Mouse (Mus musculus) T-helper 17 cell (primary cell): Measurements from ENCODE around the gene Pnkd.

ENCODE experiments used
- in situ Hi-C, 2 experiments: fragments of 300-600 bp; cut with MboI, MseI; formaldehyde crosslinking; loops; 1 replicate in 1 of 2; 2 replicates in 1 of 2; pipeline ENCODE4 v1.15.1; 2025; ENCODE audit warnings: high pct_unique_total_duplicates in 2 of 2

The Pnkd gene

DNA sequence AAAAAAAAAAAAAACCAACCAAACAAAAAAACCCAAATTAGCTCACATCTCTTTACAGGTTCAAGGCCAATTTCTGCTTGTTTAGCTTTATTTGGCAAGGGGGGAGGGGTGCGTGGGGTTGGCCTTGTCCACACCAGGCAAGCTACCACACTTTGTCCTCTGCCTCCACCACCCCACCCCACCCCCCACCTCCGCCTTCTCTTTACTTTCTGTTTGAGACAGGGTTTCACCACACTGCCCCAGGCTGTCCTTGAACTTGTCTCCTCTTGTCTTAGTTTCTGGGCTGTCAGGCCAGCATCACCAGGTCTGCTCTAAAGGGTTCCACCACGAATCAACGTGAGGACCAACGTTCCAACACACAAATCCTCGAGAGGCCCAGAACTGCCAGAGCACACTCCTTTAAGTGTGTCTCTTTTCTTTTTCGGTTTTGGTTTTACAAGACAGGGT, 94.4 kb downstream of the Pnkd start:
- in situ Hi-C loops: loop anchor here (25.0 kb wide), 2 partner anchors 92 to 1108 kb away; partner anchors contain the start of genes Aamp (in 1 of the 2), Chpf (in 1 of the 2), Gpbar1 (in 1 of the 2) and Pnkd (in 1 of the 2)

DNA sequence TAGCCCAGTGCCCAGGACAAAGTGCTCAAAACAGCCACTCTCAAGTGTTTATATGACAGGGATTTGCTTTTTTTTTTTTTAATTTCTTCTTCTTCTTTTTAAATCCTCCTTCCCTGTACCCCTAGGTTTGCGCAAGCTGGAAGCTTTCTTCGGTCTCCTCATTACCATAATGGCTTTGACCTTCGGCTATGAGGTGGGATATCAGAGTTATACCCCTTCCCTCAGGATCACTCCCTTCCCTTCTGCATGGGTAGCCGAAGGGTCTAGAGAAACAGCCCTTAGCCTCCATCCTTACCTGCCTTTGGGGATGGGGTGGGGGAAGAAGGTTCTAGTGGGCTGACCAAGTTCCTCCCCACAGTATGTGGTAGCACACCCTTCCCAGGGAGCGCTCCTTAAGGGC, 95.8 kb downstream of the Pnkd start:
- in situ Hi-C loops: loop anchor here (5.0 to 25.0 kb wide), 3 partner anchors 73 to 1107 kb away; partner anchors contain the start of genes Aamp (in 1 of the 2), Chpf (in 1 of the 2), Gpbar1 (in 1 of the 2) and Pnkd (in 1 of the 2)

GRCm38 (mm10) chr1:74381588-74382021, 96.9 kb downstream of the Pnkd start:
- in situ Hi-C loops: loop anchor here (5.0 to 25.0 kb wide), 3 partner anchors 74 to 1106 kb away; partner anchors contain the start of genes Aamp (in 1 of the 2), Chpf (in 1 of the 2), Gpbar1 (in 1 of the 2) and Pnkd (in 1 of the 2)

- in situ Hi-C loops: loop anchor here (5.0 to 25.0 kb wide), 3 partner anchors 76 to 1104 kb away; partner anchors contain the start of genes Aamp (in 1 of the 2), Chpf (in 1 of the 2), Gpbar1 (in 1 of the 2) and Pnkd (in 1 of the 2)
These were observed 98.7 kb downstream of the Pnkd start for GRCm38 (mm10) chr1:74383385-74383784.

- in situ Hi-C loops: loop anchor here (5.0 to 25.0 kb wide), 3 partner anchors 77 to 1103 kb away; partner anchors contain the start of genes Aamp (in 1 of the 2), Chpf (in 1 of the 2), Gpbar1 (in 1 of the 2) and Pnkd (in 1 of the 2)
These were observed 99.8 kb downstream of the Pnkd start for GRCm38 (mm10) chr1:74384525-74384924.

DNA sequence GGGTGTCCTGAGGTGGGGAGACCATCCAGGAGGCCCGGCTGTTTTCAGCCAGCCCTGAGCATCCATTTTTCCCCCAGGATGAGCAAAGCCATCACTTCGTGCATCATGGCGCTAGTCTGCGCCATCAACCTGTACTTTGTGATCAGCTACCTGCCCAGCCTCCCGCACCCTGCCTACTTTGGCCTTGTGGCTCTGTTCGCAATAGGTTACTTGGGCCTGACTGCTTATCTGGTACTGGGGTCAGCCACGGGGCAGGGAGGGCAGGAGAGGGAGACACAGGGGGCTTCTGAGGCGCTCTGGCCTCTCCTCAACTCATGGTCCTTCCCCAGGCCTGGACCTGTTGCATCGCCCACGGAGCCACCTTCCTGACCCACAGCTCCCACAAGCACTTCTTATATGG, 100.3 kb downstream of the Pnkd start:
- in situ Hi-C loops: loop anchor here (5.0 to 25.0 kb wide), 3 partner anchors 98 to 1102 kb away; partner anchors contain the start of genes Aamp (in 1 of the 2), Chpf (in 1 of the 2), Gpbar1 (in 1 of the 2) and Pnkd (in 1 of the 2)

GRCm38 (mm10) chr1:74385531-74385930, 100.8 kb downstream of the Pnkd start:
- in situ Hi-C loops: loop anchor here (5.0 to 25.0 kb wide), 3 partner anchors 98 to 1102 kb away; partner anchors contain the start of genes Aamp (in 1 of the 2), Chpf (in 1 of the 2), Gpbar1 (in 1 of the 2) and Pnkd (in 1 of the 2)

DNA sequence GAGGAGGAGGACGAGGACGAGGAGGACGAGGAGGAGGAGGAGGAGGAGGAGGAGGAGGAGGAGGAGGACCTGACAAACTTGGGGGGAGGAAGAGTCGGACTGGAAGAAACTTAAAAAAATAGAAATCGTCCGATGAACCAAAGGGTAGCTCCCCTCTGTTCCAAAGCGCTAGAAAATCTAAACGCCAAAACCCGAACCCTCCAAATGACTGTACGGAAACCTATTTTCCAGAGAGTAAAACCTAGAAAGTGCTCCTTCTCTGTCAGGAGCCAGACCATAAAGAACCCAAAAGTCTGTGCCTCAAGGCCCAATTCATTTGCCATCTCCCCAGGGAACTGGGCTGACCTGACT, 101.6 kb downstream of the Pnkd start:
- in situ Hi-C loops: loop anchor here (5.0 to 25.0 kb wide), 3 partner anchors 99 to 1101 kb away; partner anchors contain the start of genes Aamp (in 1 of the 2), Chpf (in 1 of the 2), Gpbar1 (in 1 of the 2) and Pnkd (in 1 of the 2)

- in situ Hi-C loops: loop anchor here (5.0 to 25.0 kb wide), 3 partner anchors 100 to 1100 kb away; partner anchors contain the start of genes Aamp (in 1 of the 2), Chpf (in 1 of the 2), Gpbar1 (in 1 of the 2) and Pnkd (in 1 of the 2)
These were observed 102.1 kb downstream of the Pnkd start for GRCm38 (mm10) chr1:74386714-74387385.

GRCm38 (mm10) chr1:74387386-74387988, 102.8 kb downstream of the Pnkd start:
- in situ Hi-C loops: loop anchor here (5.0 to 25.0 kb wide), 3 partner anchors 100 to 1100 kb away; partner anchors contain the start of genes Aamp (in 1 of the 2), Chpf (in 1 of the 2), Gpbar1 (in 1 of the 2) and Pnkd (in 1 of the 2)

- in situ Hi-C loops: loop anchor here (5.0 to 25.0 kb wide), 3 partner anchors 101 to 1099 kb away; partner anchors contain the start of genes Aamp (in 1 of the 2), Chpf (in 1 of the 2), Gpbar1 (in 1 of the 2) and Pnkd (in 1 of the 2)
These were observed 103.7 kb downstream of the Pnkd start for GRCm38 (mm10) chr1:74388398-74388920.

DNA sequence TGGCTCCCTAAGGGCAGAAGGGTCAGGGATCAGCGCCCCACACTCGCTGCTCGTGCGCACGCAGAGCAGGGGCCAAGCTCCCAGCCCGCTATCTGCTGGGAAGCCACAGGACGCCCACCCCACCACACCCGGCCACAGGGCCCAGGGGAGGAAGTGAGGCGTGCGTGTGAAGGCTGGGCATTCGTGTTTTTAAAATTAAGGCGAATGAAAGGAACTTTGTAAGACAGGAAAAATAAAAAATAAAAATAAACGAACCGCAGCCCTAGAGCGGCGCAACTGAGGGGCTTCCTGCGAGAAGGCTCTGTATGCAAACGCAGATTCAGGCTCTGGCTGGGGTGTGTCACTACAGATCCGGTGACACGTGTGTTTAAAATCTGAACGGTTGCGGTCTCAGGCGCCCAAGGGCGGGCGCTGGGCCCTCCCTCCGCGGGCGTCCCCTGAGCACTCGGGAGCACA, 105.1 kb downstream of the Pnkd start:
- in situ Hi-C loops: loop anchor here (5.0 to 25.0 kb wide), 3 partner anchors 103 to 1097 kb away; partner anchors contain the start of genes Aamp (in 1 of the 2), Chpf (in 1 of the 2), Gpbar1 (in 1 of the 2) and Pnkd (in 1 of the 2)

- in situ Hi-C loops: loop anchor here (25.0 kb wide), 2 partner anchors 103 to 1097 kb away; partner anchors contain the start of genes Aamp (in 1 of the 2), Chpf (in 1 of the 2), Gpbar1 (in 1 of the 2) and Pnkd (in 1 of the 2)
These were observed 105.7 kb downstream of the Pnkd start for GRCm38 (mm10) chr1:74390287-74390906.

DNA sequence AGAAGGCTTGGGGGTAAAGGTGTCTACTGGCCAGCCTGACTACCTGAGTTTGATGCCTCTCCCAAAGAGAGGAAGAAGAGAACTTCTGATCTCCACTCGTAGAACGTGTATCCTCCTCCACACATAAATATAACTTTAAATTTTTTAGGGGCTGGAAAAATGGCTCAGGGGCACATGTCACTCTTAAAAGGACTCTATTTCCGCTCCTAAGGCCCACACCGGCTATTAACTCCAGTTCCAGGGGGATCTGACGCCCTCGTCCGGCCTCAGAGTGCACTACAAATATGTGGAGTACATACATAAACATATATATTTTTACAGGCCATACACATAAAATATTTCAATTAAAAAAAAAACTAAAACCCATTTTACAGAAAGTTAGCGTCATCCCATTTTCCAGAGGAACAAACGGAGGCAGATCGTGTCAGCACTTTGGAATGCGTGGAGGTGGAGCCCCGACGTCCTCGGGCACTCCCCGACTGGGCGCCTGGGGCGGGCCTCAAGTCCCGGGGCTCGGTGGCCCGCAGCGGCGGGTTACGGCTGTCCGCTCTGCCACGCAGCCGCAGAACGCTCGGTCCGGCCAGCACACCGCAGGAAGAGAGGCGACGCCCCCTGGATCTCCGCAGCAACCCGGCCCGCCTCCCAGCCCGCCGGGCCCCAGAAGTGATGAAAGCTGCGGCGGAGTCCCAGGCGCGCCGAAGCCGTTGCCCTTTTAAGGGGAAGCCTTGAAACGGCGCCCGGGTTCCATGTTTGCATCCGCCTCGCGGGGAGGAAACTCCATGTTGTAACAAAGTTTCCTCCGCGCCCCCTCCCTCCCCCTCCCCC, 106.4 kb downstream of the Pnkd start, which contains the start of gene Ctdsp1:
TSS of gene Ctdsp1 (plus strand) at position 586 of the 825 bp plus-strand sequence.
- in situ Hi-C loops: loop anchor here (25.0 kb wide), 2 partner anchors 104 to 1096 kb away; partner anchors contain the start of genes Aamp (in 1 of the 2), Chpf (in 1 of the 2), Gpbar1 (in 1 of the 2) and Pnkd (in 1 of the 2)

DNA sequence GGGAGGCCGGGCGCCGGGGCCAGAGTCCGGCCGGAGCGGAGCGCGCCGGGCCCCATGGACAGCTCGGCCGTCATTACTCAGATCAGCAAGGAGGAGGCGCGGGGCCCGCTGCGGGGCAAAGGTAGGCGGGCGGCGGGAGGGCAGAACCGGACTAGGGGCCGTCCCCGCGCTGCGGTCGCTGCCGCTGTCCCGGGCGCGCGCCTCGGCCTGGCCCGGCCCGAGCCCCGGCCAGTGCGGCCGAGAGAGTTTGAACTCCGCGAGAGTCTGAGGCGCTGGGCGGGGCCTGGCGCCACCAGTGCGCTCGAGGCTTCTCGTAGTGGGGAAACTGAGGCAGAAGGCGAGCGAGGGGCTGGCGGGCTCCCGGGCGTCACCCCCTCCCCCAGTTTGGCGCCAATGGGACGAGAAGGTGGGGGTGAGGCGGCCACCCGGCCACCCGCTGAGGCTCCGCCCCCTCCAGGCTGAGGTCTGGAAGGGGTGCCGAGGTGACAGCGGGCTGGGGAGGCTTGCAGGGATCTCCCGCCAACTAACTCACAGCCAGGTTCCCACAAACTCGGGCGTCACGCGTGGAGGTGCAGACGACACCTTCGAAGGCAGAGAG, 107.2 kb downstream of the Pnkd start:
- in situ Hi-C loops: loop anchor here (25.0 kb wide), 2 partner anchors 105 to 1095 kb away; partner anchors contain the start of genes Aamp (in 1 of the 2), Chpf (in 1 of the 2), Gpbar1 (in 1 of the 2) and Pnkd (in 1 of the 2)

DNA sequence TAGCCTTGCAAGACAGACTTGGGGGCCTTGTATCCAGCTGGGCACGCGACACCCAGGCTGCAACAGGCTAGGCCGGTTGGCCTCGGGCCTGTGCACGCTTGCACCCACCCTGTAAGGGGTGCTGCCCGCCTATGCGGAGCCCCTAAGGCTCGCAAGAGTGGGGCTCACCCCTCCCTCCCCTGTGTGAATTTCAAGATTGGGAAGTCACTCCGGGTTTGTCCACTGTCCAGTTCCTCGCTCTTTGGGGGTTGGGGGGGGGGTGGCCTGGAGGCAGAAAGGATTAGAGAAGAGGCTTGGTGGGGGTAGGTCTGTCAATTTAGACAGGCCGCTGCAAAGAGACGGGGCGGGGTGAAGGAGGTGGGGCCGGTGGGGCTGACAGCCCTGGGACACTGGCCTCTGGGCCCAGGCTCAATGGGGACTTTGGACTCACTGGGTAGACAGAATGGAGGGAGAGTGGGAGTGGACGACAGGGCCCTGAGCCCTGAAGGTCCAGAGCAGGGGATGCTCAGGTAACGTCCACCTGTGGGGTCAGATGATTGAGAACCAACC, 107.8 kb downstream of the Pnkd start:
- in situ Hi-C loops: loop anchor here (25.0 kb wide), 2 partner anchors 105 to 1095 kb away; partner anchors contain the start of genes Aamp (in 1 of the 2), Chpf (in 1 of the 2), Gpbar1 (in 1 of the 2) and Pnkd (in 1 of the 2)

DNA sequence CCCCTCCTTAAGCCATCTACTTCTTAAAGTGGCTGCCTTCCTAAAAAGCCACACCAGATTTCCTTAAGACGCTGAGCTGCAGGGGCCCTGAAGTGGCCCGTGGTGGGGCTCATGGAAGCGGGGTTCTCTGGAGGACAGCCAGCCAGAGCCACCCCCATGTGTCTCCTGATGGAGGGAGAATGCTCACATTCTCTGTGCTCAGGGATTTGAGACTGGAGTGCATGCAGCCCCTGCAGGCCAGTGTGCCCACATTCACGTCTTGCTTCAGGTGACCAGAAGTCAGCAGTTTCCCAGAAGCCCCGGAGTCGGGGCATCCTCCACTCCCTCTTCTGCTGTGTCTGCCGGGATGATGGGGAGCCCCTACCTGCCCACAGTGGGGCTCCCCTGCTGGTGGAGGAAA, 108.3 kb downstream of the Pnkd start:
- in situ Hi-C loops: loop anchor here (25.0 kb wide), 2 partner anchors 106 to 1094 kb away; partner anchors contain the start of genes Aamp (in 1 of the 2), Chpf (in 1 of the 2), Gpbar1 (in 1 of the 2) and Pnkd (in 1 of the 2)
